Mouse (Mus musculus) heart, postnatal 0 days (tissue): ENCODE measurements around the gene Adora2a.

Source experiments
- CTCF ChIP-seq: IDR thresholded peaks from 2 replicates; pipeline ENCODE4 v1.5.1; 2016; ENCODE audit warnings: antibody characterized with exemption, control low read depth, low read depth
- EP300 ChIP-seq: IDR thresholded peaks from 2 replicates; pipeline ENCODE4 v1.6.1; 2016; ENCODE audit warnings: antibody characterized with exemption, low read depth

- TF ChIP-seq EP300 (no peak), CTCF (no peak)
Observed at GRCm38 (mm10) chr10:75301937-75302336, 14.7 kb upstream of the Adora2a start.
